Mouse (Mus musculus) E14TG2a.4 (cell line): ENCODE measurements around the gene Spns2.

Experiments used
- H3K27me3 ChIP-seq: 2 replicates; pipeline ENCODE4 v1.6.1; 2014; ENCODE audit warnings: low read length, control low read depth; ENCODE audit not compliant: insufficient read depth
- H3K36me3 ChIP-seq: 2 replicates; pipeline ENCODE4 v1.6.1; 2014; ENCODE audit warnings: low read length, control low read depth; ENCODE audit not compliant: insufficient read depth
- H3K4me1 ChIP-seq: replicated peaks from 2 replicates; pipeline ENCODE4 v1.6.1; 2014; ENCODE audit warnings: low read depth, low read length, control low read depth
- H3K4me3 ChIP-seq: replicated peaks from 2 replicates; pipeline ENCODE4 v1.5.1; 2014; ENCODE audit warnings: mild to moderate bottlenecking, low read length
- H3K9me3 ChIP-seq: 2 replicates; pipeline ENCODE4 v1.6.1; 2014; ENCODE audit warnings: low read length, control low read depth
- CTCF ChIP-seq: conservative IDR thresholded peaks from 2 replicates; pipeline ENCODE4 v1.5.1; 2014; ENCODE audit warnings: low read length
- NANOG ChIP-seq: IDR thresholded peaks from 2 replicates; pipeline ENCODE4 v1.6.1; 2014; ENCODE audit warnings: borderline replicate concordance, low read length, mixed read lengths
- POU5F1 ChIP-seq: IDR thresholded peaks from 2 replicates; pipeline ENCODE4 v1.6.1; 2014; ENCODE audit warnings: low read length, borderline replicate concordance

The Spns2 gene

GRCm38 (mm10) chr11:72507651-72508050 lies 17.9 kb upstream of the Spns2 start:
- TF ChIP-seq POU5F1 (no peak), CTCF (no peak), NANOG (no peak)
- no peaks in the 10 kb centered on the region for H3K36me3 ChIP-seq

GRCm38 (mm10) chr11:72504016-72504797 lies 14.5 kb upstream of the Spns2 start:
- H3K9me3 ChIP-seq: no peaks in the 10 kb centered on the region
- no peaks in the 10 kb centered on the region for H3K36me3 ChIP-seq
- H3K4me1 ChIP-seq: peaks cover 18% of the 10 kb centered on the region
- TF ChIP-seq POU5F1 (no peak), NANOG (no peak), CTCF (no peak)
- H3K4me3 ChIP-seq: no peak overlapping the region
- H3K27me3 ChIP-seq: 0 out of 2 replicates have a peak, but pooled peaks cover 19% of the 10 kb centered on the region

More at GRCm38 (mm10) chr11:72507651-72508050, 17.9 kb upstream of the Spns2 start:
- H3K4me1 ChIP-seq: peaks cover 10% of the 10 kb centered on the region
- H3K27me3 ChIP-seq: peaks cover 17% of the 10 kb centered on the region; the same call in 1 of the 2 replicates
- no peaks in the 10 kb centered on the region for H3K9me3 ChIP-seq
- H3K4me3 ChIP-seq: no peak overlapping the region

GRCm38 (mm10) chr11:72503501-72503921 lies 13.8 kb upstream of the Spns2 start:
- Histone ChIP-seq H3K9me3 (no peaks in the 10 kb centered on the region), H3K36me3 (no peaks in the 10 kb centered on the region), H3K4me1 (peaks cover 18% of the 10 kb centered on the region), H3K4me3 (no peak overlapping the region), H3K27me3 (0 out of 2 replicates have a peak, but pooled peaks cover 17% of the 10 kb centered on the region)
- no peak for TF ChIP-seq CTCF
- no peak for TF ChIP-seq NANOG
- TF ChIP-seq POU5F1: no peak

GRCm38 (mm10) chr11:72502236-72502635 lies 12.5 kb upstream of the Spns2 start:
- 0 out of 2 replicates have a peak, but pooled peaks cover 17% of the 10 kb centered on the region for H3K27me3 ChIP-seq
- TF ChIP-seq NANOG (no peak), POU5F1 (no peak), CTCF (no peak)
- no peaks in the 10 kb centered on the region for H3K36me3 ChIP-seq
- no peak overlapping the region for H3K4me3 ChIP-seq
- no peaks in the 10 kb centered on the region for H3K9me3 ChIP-seq
- peaks cover 26% of the 10 kb centered on the region for H3K4me1 ChIP-seq

GRCm38 (mm10) chr11:72501426-72502002 lies 11.8 kb upstream of the Spns2 start:
- no peak for TF ChIP-seq CTCF
- Histone ChIP-seq H3K9me3 (no peaks in the 10 kb centered on the region), H3K4me1 (peaks cover 31% of the 10 kb centered on the region), H3K27me3 (peaks cover 17% of the 10 kb centered on the region; the same call in 1 of the 2 replicates), H3K4me3 (no peak overlapping the region), H3K36me3 (no peaks in the 10 kb centered on the region)

- Histone ChIP-seq H3K9me3 (no peaks in the 10 kb centered on the region), H3K27me3 (peaks cover 17% of the 10 kb centered on the region; the same call in 1 of the 2 replicates), H3K36me3 (no peaks in the 10 kb centered on the region), H3K4me3 (no peak overlapping the region), H3K4me1 (peaks cover 31% of the 10 kb centered on the region)
- TF ChIP-seq NANOG (no peak), POU5F1 (no peak), CTCF (no peak)
These were observed 10.4 kb upstream of the Spns2 start for GRCm38 (mm10) chr11:72500139-72500538.

GRCm38 (mm10) chr11:72497367-72497766 lies 7.7 kb upstream of the Spns2 start:
- Histone ChIP-seq H3K4me3 (no peak overlapping the region), H3K4me1 (peaks cover 18% of the 10 kb centered on the region), H3K9me3 (no peaks in the 10 kb centered on the region), H3K36me3 (no peaks in the 10 kb centered on the region), H3K27me3 (peaks cover 21% of the 10 kb centered on the region)
- TF ChIP-seq CTCF (no peak), NANOG (no peak), POU5F1 (no peak)

- no peaks in the 10 kb centered on the region for H3K36me3 ChIP-seq
- H3K27me3 ChIP-seq: peaks cover 25% of the 10 kb centered on the region
- H3K9me3 ChIP-seq: no peaks in the 10 kb centered on the region
- no peak for TF ChIP-seq NANOG
- H3K4me3 ChIP-seq: no peak overlapping the region
- H3K4me1 ChIP-seq: peaks cover 13% of the 10 kb centered on the region
These were observed 7.1 kb upstream of the Spns2 start for GRCm38 (mm10) chr11:72496775-72497174.
